Mouse (Mus musculus) 416B (cell line): Measurements from ENCODE around the gene Adck2.

ENCODE experiments used
- DNase-seq: peaks from one replicate; pipeline ENCODE4 v3.0.0; 2011; ENCODE audit warnings: low read depth

Adck2 gene

DNA sequence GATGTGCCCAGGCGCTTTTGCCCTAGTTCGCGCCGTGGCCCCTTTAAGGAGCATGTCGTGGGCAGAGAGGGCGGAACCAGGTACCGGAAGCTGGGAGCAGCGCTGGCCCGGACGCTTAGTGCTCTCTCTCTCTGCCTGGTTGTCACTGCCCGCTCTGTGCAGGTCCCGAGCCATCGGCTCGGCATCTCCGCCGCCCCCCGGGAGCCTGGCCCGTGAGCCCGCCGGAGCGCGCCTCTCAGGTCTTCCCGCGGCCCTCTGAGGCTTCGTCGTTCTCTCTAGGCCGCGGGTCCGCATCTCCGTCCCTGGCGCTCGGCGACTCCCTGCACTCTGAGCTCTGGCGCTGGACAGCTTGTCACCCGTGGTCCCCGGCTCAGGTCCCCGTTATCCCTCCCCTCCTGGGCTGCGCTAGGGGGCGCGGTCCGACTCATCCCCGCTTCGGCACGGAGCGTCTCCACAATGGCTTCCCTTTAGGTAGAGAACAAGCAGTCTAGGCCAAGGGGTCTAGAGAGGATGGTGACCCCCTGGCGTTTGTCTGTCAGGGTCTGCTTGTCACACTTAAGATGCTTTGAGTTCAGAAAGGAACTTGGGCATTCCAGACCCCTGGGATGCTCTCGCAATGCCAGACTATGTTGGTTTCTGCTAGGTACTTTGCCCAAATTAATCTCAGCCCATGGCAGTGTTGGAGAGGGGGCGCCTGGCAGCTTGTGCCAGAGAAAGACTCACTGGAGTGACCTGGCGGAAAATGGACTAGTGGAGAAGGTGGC is at the start of gene Adck2:
Adck2 (plus strand) TSS at position 83 of the 764 bp plus-strand sequence.
- peak; percentile 90 for DNase-seq

DNA sequence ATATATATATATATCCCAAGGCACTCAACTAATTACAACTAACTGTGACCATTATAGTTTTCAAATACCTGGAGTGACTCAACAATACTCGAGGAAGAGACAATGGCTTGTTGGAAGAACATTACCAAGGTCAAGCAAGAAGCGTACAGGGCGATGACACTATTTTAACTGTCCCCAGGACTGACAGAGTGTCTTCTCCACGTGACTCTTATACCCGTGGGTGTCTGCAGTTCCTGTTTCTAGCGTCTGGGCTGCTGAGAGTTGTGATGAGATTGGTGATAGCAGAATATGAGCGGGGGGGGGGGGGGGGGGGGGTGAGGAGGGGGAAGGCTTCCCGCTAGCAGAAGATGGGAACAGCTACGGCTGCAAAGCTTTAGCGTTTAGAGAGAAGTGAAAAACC is 46.9 kb upstream of the Adck2 start:
- DNase-seq, result peak; percentile 38

DNA sequence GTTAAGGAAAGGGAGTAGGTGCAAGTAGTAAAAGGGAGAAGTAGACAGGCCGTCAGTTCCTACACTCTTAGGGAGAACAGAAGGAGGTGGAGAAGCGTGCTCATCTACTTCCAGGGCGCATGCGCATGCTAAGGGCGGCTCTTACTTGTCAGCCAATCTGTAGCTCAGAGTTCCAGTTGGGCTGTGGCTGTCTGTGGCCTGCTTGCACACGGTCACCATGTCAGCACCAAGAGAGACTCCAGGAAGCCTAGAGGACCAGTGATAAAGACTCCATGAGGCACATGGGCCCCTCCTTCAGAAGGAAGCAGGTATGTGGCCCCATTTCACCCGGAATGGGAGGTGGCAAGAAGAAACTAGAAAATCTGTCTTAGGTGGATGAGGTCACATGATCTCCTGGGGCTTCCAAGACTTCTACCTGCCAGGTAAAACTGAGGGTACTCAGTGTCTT is 46.3 kb upstream of the Adck2 start:
- DNase-seq, result no peak

DNA sequence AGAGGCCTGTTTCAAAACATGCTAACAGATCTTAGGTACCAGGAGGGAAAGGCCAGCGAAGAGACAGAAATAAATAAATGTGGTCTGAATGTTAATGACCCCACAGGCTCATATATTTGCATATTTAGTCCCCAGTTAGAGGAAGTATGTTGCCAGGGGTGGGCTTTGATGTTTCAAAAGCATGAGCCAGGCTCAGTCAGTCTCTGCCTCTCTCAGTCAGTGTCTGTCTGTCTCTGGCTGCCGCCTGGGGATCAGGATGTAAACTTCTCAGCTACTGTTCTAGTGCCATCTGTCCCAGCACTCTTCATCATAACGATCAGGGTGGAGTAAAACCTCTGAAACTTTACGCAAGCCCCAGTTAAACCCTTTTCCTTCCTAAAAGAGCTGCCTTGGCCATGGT is 45.9 kb upstream of the Adck2 start:
- DNase-seq, result no peak

DNA sequence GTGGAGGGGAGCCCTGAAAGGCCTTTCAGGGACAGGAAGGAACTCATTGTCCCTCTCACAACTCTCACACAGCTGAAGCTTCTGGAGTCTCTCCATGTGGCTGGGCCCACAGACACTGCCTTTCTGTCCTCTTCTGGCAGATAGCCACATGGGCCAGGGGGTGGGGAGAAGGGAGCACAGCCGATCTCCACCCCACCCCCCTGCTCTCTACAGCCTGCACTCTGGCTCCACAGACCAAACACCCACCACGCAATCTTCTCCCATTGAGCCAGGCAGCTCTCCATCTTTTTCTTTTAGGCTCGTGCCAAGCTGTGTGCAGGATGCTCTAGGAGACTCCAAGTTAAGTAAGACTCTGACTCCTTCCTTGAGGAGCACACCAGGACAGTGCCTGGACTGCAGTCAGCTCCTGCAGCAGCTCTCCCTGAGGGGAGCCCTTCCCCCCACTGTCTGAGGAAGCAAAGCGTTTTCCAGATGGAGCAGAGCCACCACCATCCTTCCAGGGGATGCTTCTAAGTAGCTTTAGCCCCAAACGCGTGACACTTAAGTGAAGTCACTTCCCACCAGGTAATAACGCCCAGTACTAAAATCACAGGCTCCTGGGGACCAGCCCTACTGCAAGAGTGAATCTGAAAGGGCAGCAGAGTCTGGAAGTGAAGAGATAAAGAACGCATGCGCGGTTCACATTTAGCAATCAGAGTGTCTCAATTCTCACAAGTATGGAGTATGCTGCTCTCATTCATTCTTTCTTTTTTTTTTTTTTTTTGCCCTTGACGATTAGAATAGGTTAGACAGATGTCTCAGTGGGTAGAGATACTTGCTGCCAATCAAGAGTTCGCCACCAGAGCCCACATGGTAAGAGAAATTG is 44.8 kb upstream of the Adck2 start:
- DNase-seq, result no peak

DNA sequence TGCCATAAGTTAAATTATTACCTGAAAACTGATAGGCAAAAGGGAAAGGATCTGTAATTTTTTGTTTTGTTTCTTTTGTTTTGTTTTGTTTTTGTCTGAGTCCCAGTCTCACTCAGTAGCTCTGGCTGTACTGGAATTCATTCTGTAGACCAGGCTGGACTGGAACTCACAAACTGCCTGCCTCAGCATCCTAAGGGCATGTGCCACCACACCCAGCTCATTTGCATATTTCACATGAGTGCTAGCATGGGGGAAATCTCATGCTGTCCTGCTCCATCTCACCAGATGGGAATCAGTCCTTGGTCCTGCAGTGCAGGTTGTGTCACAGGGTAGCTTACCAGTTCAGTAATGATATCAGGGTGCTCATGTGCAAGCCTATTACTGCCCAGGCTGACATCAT is 38.7 kb upstream of the Adck2 start:
- no peak for DNase-seq

DNA sequence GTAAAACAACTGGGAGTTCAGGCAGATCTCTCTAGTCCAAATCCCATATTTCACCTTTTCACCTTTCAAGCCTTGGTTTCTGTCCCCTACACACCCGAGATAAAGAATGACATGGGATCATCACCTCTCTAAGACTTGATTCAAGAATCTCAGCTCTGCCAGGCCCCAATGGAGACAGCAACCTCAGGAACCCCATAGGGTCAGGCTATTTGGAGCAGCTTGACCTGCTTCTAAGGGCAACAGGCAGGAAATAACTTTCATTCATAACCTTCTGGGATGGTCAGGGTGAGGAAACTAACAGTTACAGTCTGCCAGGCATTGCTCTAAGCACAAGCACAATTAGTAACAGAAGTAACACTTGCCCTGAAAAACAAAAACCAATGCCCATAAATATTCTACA is 37.1 kb upstream of the Adck2 start:
- no peak for DNase-seq

DNA sequence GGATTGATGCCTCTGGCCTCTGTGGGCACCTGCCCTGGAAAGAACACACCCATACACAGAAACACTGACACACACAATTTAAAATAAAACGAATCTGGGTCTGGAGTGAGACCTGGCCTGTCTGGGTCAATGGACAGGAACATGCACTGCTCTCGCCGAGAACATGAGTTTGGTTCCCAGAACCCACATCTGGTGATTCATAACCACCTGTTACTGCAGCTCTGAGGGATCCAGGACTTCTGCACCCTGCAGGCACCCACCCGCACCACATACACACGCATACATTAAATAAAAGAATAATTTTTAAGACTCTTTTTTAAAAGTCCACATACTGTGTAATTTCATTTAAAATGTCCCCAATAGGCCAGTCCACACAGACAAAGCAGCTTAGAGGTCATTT is 36.4 kb upstream of the Adck2 start:
- no peak for DNase-seq

DNA sequence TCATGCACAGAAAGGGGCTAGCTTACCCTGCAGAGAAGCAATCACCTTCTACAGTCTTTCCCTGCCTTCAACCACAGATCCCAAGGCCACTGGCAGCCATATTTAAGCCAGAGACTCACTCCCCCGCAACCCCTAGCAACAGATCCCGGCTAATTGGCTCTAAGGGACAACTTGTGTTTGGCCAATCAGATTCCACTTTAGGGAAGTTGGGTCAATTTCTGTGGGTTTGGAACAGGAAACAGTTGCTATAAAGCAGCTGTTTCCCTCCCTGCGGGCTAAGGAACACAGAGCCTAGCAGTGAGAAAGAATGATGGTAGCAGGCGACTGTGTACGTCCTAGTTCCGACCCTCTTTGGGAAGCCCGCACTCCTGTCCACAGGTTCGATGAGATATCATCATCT is 35.4 kb upstream of the Adck2 start:
- DNase-seq, result peak; percentile 90

DNA sequence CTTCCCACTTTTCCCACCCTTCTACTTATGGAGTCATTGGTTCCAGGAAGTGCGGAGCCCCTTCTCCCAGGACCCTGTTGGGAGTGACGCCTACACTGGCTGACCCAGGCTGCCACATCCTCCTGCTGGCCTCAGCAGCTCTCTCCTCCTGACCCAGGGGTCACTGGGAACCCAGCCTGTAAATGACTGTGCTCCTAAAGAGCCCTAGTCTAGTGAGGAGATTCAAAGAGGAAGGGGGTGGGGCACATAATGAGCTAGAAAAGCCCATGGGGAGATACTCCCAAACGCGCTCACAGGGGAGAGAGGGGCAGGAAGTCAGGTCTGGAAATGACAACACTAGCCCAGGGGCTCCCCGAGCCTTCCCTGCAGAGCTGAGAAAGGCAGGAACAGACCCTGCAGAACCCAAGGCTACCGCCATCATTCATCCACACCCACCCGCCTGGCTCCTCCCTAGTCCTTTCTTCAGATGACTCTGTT is 34.0 kb upstream of the Adck2 start:
- DNase-seq, result no peak

DNA sequence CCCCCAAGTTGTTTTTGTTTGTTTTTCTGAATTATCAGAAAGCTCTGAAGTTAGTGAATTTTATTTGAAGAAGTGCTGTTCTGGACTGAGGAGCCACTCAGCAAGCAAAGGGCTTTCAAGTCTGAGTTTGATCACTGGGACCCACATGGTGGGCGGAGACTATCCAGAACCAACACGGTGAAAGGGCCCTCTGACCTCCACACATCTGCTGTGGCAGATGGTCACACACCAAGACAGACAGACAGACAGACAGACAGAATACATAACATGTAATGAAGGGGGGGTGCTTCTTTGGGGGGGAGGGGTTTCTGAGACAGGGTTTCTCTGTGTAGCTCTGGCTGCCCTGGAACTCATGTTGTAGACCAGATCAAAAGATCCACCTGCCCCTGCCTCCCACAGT is 33.1 kb upstream of the Adck2 start:
- DNase-seq, result no peak

DNA sequence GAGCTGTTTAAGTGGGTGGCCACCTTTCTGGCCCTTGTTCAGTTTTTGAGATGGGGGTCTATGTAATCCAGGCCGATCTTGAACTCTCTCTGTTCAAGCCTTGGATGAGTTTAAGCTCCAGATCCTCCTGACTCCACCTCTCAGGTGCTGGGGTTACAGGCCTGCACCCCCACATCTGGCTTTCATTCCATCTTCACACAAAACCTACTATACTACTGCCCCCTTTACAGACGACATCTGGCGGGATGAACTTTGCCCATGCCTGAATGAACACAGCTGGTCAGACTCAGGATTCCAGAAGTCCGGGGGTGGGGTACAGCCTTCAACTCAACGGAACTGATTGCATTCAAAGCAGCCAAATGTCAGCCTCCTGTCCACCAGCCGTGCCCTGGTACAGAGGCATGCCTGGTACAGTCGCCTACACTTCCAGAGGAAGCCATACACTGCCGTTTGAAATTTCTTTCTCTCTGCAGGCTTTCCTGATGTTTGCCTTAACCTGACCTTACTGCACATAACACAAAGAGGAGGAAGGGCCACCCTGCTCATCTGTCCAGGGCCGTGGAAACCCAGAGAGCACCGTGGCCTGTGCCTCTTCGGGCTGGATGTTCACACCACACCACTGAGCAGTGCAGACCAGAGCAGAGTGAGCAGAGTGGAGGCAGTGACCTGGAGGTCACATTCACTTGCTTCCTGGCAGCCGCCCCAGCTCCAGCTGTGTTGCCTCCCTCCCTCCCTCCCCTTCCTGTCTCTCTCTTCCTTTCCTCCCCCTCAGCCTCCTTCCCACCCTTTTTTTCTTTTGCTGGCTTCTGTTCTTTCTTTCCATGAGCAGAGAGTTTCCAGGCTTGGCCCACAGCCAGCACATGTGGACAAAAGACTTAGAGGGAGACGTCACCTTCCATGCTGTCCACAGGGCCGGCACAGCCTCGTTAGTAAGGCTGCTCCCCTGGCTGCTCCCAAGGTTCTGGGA is 30.8 kb upstream of the Adck2 start:
- DNase-seq, result peak; percentile 17

DNA sequence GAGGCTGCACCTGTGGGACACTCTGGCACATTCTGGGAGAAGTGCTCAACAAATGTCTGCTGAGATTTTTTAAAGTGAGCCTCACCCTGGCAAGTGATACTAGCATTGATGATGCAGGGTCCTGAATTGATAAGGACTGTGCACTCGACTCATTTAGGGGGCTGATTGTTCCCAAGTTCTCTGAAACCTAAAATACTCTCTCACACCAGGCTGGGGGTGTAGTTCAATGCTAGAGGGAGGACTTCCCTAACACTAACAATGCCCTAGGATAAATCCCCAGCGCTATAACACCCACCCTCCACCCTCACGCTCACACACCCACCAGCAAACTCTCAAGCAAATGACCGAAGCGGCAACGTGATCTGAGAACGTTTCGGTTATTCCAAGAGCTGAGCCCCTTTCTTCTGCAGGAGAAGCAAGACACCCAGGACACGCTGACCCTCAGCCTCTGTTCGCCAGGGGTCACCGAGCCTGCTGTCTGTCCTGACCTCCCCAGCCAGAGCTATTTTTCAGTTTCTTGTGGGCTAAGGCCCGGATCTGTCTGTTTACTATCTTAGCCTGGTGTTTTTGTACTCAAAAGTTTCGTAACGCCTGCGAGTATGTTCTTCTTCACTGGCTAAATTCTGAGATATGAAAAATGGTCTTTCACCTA is 29.8 kb upstream of the Adck2 start:
- no peak for DNase-seq

DNA sequence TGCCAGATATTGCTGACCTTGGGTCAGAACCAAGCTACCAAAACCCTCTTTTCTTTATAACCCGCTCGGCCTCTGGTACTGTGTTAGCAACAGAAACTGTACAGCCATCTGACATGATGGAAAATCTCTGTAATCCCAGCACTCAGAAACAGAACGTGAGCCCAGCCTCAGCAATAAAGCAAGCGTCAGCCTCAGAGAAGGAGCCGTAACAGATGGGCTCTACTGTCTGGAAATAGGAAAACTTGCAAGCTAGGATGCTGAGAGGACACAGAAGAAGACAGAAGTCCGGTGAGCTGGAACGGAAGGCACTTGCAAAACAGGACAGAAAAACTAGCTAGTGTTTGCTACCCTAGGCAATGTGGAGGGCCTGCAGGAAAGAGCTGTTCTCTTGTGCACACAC is 28.2 kb upstream of the Adck2 start:
- DNase-seq, result no peak

DNA sequence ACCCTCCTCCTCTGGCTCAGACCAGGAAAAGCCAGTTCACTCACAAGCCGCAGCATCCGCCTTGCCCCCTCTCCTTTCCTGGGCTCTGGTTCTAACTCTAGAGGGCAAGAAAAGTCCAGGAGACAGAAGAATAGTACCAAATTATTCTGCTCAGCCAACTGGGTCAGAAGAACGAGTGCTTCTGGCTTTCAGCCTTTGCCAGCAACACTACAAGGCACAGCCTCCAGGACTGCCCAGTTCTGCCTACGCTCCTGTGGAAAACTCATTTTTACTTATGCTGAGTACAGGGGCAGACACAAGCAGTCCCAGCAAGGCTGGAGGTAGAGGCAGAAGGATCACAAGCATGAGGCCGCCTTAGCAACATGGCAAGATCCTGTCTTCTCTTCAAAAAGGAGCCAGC is 25.6 kb upstream of the Adck2 start:
- no peak for DNase-seq

DNA sequence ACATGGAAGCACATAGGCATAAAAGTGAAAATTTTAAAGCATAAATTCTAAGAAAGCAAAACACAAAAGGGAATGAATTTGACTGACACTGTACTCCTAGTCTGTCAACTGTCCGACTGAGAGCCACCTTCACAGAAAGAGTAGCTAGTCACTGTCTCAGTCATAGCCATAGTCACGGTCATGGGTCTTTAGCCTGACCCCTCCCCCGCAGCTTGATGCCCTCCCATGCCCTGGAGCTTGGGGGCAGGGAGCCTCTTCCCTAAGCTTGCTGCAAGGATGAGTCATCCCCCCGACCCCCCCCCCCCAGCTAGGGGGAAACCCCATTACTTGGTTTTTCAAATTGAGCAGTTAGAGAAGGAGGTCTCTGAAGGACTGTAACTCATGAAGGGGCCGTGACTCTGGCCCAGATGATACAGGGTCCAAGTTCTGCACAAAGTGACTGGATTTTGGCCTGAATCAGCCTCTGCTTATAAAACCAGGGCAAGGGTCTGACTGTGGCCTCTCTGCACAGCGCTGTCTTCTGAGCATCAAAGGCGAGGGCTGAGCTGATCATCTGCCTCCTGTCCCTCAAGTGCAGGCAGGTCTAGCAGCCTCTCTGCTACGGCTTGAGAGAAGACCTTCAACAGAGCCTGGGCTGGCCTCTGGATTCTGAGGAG is 21.6 kb upstream of the Adck2 start:
- DNase-seq, result peak; percentile 72

DNA sequence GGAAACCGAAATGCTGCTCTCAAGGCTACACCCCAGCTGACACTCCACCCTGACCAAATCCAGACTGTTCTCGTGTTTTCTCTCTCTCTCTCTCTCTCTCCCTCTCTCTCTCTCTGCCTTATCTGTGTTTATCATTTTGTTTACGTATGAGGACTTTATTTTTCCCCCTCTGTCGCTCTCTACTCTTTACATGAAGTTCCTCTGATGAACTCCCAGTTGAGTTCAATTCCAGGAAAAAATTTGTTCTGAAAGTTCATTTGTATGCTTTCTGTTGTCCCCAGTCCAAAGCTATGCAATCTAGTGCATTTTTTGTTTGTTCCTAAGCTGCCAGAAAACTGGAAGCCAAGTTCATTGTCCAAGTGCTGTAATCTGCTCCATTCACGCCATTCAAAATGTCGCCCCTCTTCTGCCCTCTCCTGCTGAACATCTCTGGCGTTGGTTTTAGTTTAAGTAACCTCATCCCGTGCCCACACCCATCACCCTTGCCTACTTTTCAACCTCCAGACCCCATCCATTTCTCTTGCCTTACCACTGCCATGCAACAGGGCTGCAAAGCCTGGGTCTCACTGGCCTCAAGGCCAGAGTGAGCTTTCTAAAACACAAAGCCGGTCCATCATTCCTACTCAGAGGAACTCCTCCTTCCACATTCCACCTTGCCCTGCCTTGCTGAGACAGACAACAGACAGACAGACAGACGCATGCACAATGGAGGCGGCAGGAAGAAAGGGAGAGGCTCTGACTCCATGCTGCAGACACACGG is 18.6 kb upstream of the Adck2 start:
- DNase-seq, result no peak

DNA sequence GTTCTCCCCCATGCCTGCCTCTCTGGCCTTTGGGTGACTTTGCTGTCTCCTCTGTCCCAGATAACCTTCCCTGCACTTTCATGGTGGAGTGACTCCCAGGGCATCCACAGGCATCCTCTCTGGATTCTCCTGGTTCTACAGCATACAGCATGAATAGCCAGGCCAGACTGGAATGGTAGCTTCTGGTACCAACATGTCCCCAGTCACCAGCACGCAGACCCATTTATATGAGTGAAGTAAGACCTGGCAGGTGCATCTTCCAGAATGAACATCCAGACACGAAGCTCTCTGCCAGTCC is 18.1 kb upstream of the Adck2 start:
- DNase-seq, result no peak

DNA sequence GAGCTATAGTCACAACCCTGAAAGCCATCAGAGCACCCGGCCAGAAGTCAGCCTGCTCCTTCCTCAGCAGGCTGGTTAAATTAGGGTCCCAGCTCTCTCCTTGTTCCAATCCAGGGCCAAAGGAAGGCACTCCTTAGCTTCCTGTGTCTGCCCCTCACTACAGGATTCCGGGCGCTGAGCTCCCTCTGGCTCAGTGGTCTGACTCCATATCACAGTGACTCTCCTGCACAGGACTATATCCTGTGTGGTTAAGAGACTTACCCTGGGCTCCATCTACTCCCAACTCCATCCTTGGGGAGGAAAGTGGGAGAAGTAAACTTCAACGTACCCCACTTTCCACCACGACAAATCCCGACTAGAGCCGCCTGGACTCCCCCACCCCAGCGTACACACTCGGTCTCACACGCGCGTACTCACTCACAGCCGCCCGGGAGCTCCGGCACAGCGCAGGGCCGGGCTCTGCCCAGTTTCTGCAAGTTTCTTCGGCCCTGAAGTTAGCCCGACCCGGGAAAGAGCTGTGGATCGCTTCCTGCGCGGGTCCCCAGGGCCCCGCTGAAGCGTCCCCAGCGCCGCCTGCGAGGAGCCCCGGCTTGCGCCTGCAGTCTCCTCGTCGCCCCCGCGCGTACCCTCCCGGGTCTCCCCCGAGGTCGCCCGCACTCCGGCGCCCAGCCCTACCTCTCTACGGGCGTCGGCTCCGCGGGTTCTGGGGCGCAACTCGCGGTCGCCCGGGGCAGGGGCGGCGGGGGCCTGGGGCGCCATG is 16.6 kb upstream of the Adck2 start:
- DNase-seq, result no peak
